Mouse (Mus musculus): ENCODE data around the gene Arhgap15. TPM values are rescaled to one million over a fixed set of nuclear protein-coding genes. Genes with fewer than 3 reads are reported as not detected.

The Arhgap15 gene
- polyA plus RNA-seq, 1 experiment = 9.5 TPM

DNA sequence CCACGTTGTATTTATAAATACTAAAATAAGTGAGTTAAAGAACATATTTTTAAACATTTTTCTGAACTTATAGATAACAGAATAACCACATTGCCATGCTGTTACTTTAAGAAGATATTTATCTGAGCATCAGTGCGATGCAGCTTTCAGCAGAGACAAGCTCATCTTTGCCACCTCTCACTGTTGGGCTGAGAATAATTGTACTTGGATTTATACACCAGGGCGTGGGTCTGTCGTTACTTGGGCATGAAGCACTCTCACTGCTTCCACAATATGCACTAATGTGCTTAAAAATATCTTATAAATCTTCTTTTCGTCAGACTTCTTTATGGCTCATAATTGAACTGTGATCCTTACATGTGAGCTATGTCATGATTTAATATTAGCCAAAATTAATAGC, 372.5 kb downstream of the Arhgap15 start:
- 94% methylated on average over 5 of the region's 5 CpGs for WGBS
- no peaks in the 10 kb centered on the region for H3K27me3 ChIP-seq (ENCODE audit: control insufficient read depth, insufficient read depth, low read length)
- no peak for TF ChIP-seq POLR2A (IDR thresholded peaks at IDR 0.05; ENCODE audit: control insufficient read depth, extremely low read depth, insufficient read depth, low read length, poor library complexity)
- TF ChIP-seq CTCF (IDR thresholded peaks at IDR 0.05; ENCODE audit: borderline replicate concordance, control insufficient read depth, extremely low read depth, insufficient read depth, low read length, poor library complexity) = no peak
- H3K4me3 ChIP-seq (ENCODE audit: control insufficient read depth, insufficient read depth, low read length) = no peak overlapping the region
- no peak overlapping the region for H3K27ac ChIP-seq (ENCODE audit: control insufficient read depth, insufficient read depth, low read length)
- peaks cover 4% of the 10 kb centered on the region; the same call in 1 of the 2 replicates for H3K36me3 ChIP-seq (ENCODE audit: control insufficient read depth, insufficient read depth, low read length)
- no peaks in the 10 kb centered on the region for H3K4me1 ChIP-seq (replicated peaks; ENCODE audit: control insufficient read depth, insufficient read depth, low read length)
- no peak for DNase-seq

DNA sequence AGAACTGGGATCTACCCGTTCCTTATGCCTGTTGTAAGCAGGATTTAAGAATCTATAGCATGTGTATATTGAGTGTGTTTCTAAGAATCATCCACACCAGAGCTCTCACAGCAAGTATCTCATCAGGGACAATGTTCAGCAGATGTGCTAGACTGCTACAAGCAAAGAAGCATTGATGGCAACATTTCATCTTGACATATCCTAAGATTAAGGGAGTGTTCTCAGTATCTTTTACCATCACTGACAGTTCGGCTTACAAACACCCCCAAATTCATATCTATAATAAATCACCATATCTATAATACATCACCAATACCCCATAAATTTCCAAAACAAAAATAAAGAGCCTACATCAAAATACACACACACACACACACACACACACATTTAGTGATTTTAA, 374.6 kb downstream of the Arhgap15 start:
- 97% methylated on average over 2 of the region's 2 CpGs for WGBS
- H3K27me3 ChIP-seq (ENCODE audit: control insufficient read depth, insufficient read depth, low read length) = no peaks in the 10 kb centered on the region

GRCm38 (mm10) chr2:44124093-44124492, 375.5 kb downstream of the Arhgap15 start:
- 92% methylated on average over 3 of the region's 3 CpGs for WGBS
- Histone ChIP-seq H3K4me1 (replicated peaks; ENCODE audit: control insufficient read depth, insufficient read depth, low read length) (no peaks in the 10 kb centered on the region), H3K27me3 (ENCODE audit: control insufficient read depth, insufficient read depth, low read length) (no peaks in the 10 kb centered on the region), H3K36me3 (ENCODE audit: control insufficient read depth, insufficient read depth, low read length) (no peaks in the 10 kb centered on the region), H3K27ac (ENCODE audit: control insufficient read depth, insufficient read depth, low read length) (no peak overlapping the region), H3K4me3 (ENCODE audit: control insufficient read depth, insufficient read depth, low read length) (no peak overlapping the region)
- DNase-seq = no peak
- TF ChIP-seq POLR2A (IDR thresholded peaks at IDR 0.05; ENCODE audit: control insufficient read depth, extremely low read depth, insufficient read depth, low read length, poor library complexity) (no peak), CTCF (IDR thresholded peaks at IDR 0.05; ENCODE audit: borderline replicate concordance, control insufficient read depth, extremely low read depth, insufficient read depth, low read length, poor library complexity) (no peak)

More for the DNA sequence above, 374.6 kb downstream of the Arhgap15 start:
- Histone ChIP-seq H3K27ac (ENCODE audit: control insufficient read depth, insufficient read depth, low read length) (no peak overlapping the region), H3K4me1 (replicated peaks; ENCODE audit: control insufficient read depth, insufficient read depth, low read length) (no peaks in the 10 kb centered on the region), H3K4me3 (ENCODE audit: control insufficient read depth, insufficient read depth, low read length) (no peak overlapping the region), H3K36me3 (ENCODE audit: control insufficient read depth, insufficient read depth, low read length) (no peaks in the 10 kb centered on the region)
- TF ChIP-seq POLR2A (IDR thresholded peaks at IDR 0.05; ENCODE audit: control insufficient read depth, extremely low read depth, insufficient read depth, low read length, poor library complexity) = no peak
- TF ChIP-seq CTCF (IDR thresholded peaks at IDR 0.05; ENCODE audit: borderline replicate concordance, control insufficient read depth, extremely low read depth, insufficient read depth, low read length, poor library complexity) = no peak
- no peak for DNase-seq

DNA sequence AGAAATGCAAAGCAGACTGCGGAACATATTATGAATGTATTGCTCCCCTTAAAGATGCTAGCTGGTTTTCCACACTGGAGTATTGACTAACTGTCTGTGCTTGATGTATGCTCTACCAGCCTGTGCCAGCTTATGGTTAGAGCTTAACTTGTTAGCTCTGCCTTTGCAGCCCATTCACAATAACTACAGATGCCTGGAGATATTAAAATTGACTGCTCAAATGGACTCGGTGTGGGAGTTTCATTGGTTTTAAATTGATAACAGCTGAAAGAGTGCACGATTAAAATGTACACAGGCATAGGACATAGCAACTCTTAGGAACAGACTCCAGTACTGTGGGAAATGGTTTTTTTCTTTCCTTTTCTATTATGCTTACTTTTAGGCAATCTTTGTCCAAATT, 376.1 kb downstream of the Arhgap15 start:
- H3K4me3 ChIP-seq (ENCODE audit: control insufficient read depth, insufficient read depth, low read length) = no peak overlapping the region
- TF ChIP-seq CTCF (IDR thresholded peaks at IDR 0.05; ENCODE audit: borderline replicate concordance, control insufficient read depth, extremely low read depth, insufficient read depth, low read length, poor library complexity) (no peak), POLR2A (IDR thresholded peaks at IDR 0.05; ENCODE audit: control insufficient read depth, extremely low read depth, insufficient read depth, low read length, poor library complexity) (no peak)
- H3K27me3 ChIP-seq (ENCODE audit: control insufficient read depth, insufficient read depth, low read length) = no peaks in the 10 kb centered on the region
- H3K36me3 ChIP-seq (ENCODE audit: control insufficient read depth, insufficient read depth, low read length) = no peaks in the 10 kb centered on the region
- no peak for DNase-seq
- H3K27ac ChIP-seq (ENCODE audit: control insufficient read depth, insufficient read depth, low read length) = no peak overlapping the region
- 96% methylated on average over 3 of the region's 3 CpGs for WGBS
- H3K4me1 ChIP-seq (replicated peaks; ENCODE audit: control insufficient read depth, insufficient read depth, low read length) = no peaks in the 10 kb centered on the region

- no peak for DNase-seq
- Histone ChIP-seq H3K4me1 (replicated peaks; ENCODE audit: control insufficient read depth, insufficient read depth, low read length) (no peaks in the 10 kb centered on the region), H3K36me3 (ENCODE audit: control insufficient read depth, insufficient read depth, low read length) (no peaks in the 10 kb centered on the region), H3K4me3 (ENCODE audit: control insufficient read depth, insufficient read depth, low read length) (no peak overlapping the region), H3K27me3 (ENCODE audit: control insufficient read depth, insufficient read depth, low read length) (no peaks in the 10 kb centered on the region), H3K27ac (ENCODE audit: control insufficient read depth, insufficient read depth, low read length) (no peak overlapping the region)
- 95% methylated on average over 1 of the region's 1 CpGs for WGBS
- no peak for TF ChIP-seq CTCF (IDR thresholded peaks at IDR 0.05; ENCODE audit: borderline replicate concordance, control insufficient read depth, extremely low read depth, insufficient read depth, low read length, poor library complexity)
- TF ChIP-seq POLR2A (IDR thresholded peaks at IDR 0.05; ENCODE audit: control insufficient read depth, extremely low read depth, insufficient read depth, low read length, poor library complexity) = no peak
Observed at GRCm38 (mm10) chr2:44126044-44126695, 377.5 kb downstream of the Arhgap15 start.

- Histone ChIP-seq H3K4me3 (ENCODE audit: control insufficient read depth, insufficient read depth, low read length) (no peak overlapping the region), H3K27ac (ENCODE audit: control insufficient read depth, insufficient read depth, low read length) (no peak overlapping the region), H3K4me1 (replicated peaks; ENCODE audit: control insufficient read depth, insufficient read depth, low read length) (no peaks in the 10 kb centered on the region), H3K36me3 (ENCODE audit: control insufficient read depth, insufficient read depth, low read length) (no peaks in the 10 kb centered on the region), H3K27me3 (ENCODE audit: control insufficient read depth, insufficient read depth, low read length) (no peaks in the 10 kb centered on the region)
- no peak for DNase-seq
- WGBS = 73% methylated on average over 3 of the region's 3 CpGs
- TF ChIP-seq POLR2A (IDR thresholded peaks at IDR 0.05; ENCODE audit: control insufficient read depth, extremely low read depth, insufficient read depth, low read length, poor library complexity) (no peak), CTCF (IDR thresholded peaks at IDR 0.05; ENCODE audit: borderline replicate concordance, control insufficient read depth, extremely low read depth, insufficient read depth, low read length, poor library complexity) (no peak)
Observed at GRCm38 (mm10) chr2:44129533-44129932, 380.9 kb downstream of the Arhgap15 start.

DNA sequence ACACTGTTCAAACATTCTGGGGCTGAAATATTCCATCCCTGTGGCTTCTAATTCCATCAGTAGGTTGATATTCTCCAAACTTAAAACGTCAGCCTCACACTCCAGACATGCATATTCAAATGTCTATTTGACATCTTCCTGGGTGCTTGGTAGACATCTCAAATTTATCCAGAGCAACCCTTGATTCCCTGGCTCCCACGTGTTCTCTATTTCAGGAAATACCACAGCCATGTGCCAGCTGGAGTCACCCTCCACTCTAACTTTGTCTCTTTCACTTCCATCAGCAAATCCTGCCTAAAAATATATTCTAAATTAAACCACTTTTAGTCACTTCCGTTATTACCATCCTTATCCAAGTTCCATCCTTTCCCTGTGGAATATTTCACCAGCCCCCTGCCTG, 382.6 kb downstream of the Arhgap15 start:
- Histone ChIP-seq H3K27ac (ENCODE audit: control insufficient read depth, insufficient read depth, low read length) (no peak overlapping the region), H3K36me3 (ENCODE audit: control insufficient read depth, insufficient read depth, low read length) (no peaks in the 10 kb centered on the region), H3K27me3 (ENCODE audit: control insufficient read depth, insufficient read depth, low read length) (no peaks in the 10 kb centered on the region), H3K4me3 (ENCODE audit: control insufficient read depth, insufficient read depth, low read length) (no peak overlapping the region), H3K4me1 (replicated peaks; ENCODE audit: control insufficient read depth, insufficient read depth, low read length) (no peaks in the 10 kb centered on the region)
- 96% methylated on average over 3 of the region's 3 CpGs for WGBS
- no peak for DNase-seq
- no peak for TF ChIP-seq POLR2A (IDR thresholded peaks at IDR 0.05; ENCODE audit: control insufficient read depth, extremely low read depth, insufficient read depth, low read length, poor library complexity)
- no peak for TF ChIP-seq CTCF (IDR thresholded peaks at IDR 0.05; ENCODE audit: borderline replicate concordance, control insufficient read depth, extremely low read depth, insufficient read depth, low read length, poor library complexity)
